ENCODE assay signal across 17 mouse cellular contexts in genomic region chr6:99884755-99885154, GRCm38 (mm10).
DNase-seq lines count a peak whose midpoint lies in the region; ATAC-seq and TF ChIP-seq lines count a peak whose summit lies in the region.
"Had no signal": no experiment of that assay in that cellular context is flagged by ENCODE, and none has a peak within 500 bp of the region (broad histone marks: within the 10 kb centered on the region; RNA-seq: fewer than 3 reads in every experiment).

No protein-coding gene starts in this region.

- TF ChIP-seq EP300 in CH12.LX (IDR thresholded peaks at IDR 0.05; ENCODE audit: low read length), result no peak

- peak overlapping the region; percentile 37; the same call in 1 of the 2 replicates for H3K27ac ChIP-seq in heart, embryonic 10.5 days
- H3K27ac ChIP-seq in CH12.LX (ENCODE audit: insufficient read depth, low read depth), result no peak overlapping the region
- no peak overlapping the region for H3K27ac ChIP-seq in embryonic facial prominence, embryonic 10.5 days (replicated peaks)
- 0 out of 2 replicates have a peak overlapping the region, but pooled peaks have one; percentile 7 for H3K27ac ChIP-seq in limb, embryonic 15.5 days
- H3K27ac ChIP-seq: hindbrain, embryonic 12.5 days; limb, embryonic 13.5 days; stomach, embryonic 15.5 days had no signal

- no peaks in the 10 kb centered on the region for H3K36me3 ChIP-seq in heart, embryonic 10.5 days
- H3K36me3 ChIP-seq in CH12.LX (replicated peaks in 1 of 2; ENCODE audit: control insufficient read depth in 1 of 2, insufficient read depth in 1 of 2, low read length in 1 of 2), result no peaks in the 10 kb centered on the region
- no peaks in the 10 kb centered on the region for H3K36me3 ChIP-seq in embryonic facial prominence, embryonic 10.5 days (replicated peaks)
- H3K36me3 ChIP-seq in limb, embryonic 15.5 days, result no peaks in the 10 kb centered on the region
- H3K36me3 ChIP-seq: hindbrain, embryonic 12.5 days; limb, embryonic 13.5 days; stomach, embryonic 15.5 days had no signal

- no peak overlapping the region for H3K4me2 ChIP-seq in CH12.LX (ENCODE audit: insufficient read depth, low read depth, poor library complexity, severe bottlenecking)
- no peak overlapping the region for H3K4me2 ChIP-seq in limb, embryonic 15.5 days
- H3K4me2 ChIP-seq: hindbrain, embryonic 12.5 days; limb, embryonic 13.5 days; stomach, embryonic 15.5 days had no signal

- peaks cover 65% of the 10 kb centered on the region; the same call in 1 of the 2 replicates for H3K27me3 ChIP-seq in heart, embryonic 10.5 days (ENCODE audit: insufficient read depth, poor library complexity, severe bottlenecking)
- H3K27me3 ChIP-seq in CH12.LX (replicated peaks), result peaks cover 2% of the 10 kb centered on the region
- peaks cover 91% of the 10 kb centered on the region for H3K27me3 ChIP-seq in embryonic facial prominence, embryonic 10.5 days (replicated peaks; ENCODE audit: low read depth, poor library complexity, severe bottlenecking)
- H3K27me3 ChIP-seq in limb, embryonic 15.5 days, result peaks cover 23% of the 10 kb centered on the region; the same call in 1 of the 2 replicates

- no peak overlapping the region for H3K4me3 ChIP-seq in heart, embryonic 10.5 days
- H3K4me3 ChIP-seq in CH12.LX (replicated peaks in 1 of 3; ENCODE audit: low read depth in 2 of 3, low read length in 2 of 3, poor library complexity in 1 of 3), result no peak overlapping the region
- no peak overlapping the region for H3K4me3 ChIP-seq in embryonic facial prominence, embryonic 10.5 days
- H3K4me3 ChIP-seq in limb, embryonic 15.5 days, result no peak overlapping the region
- H3K4me3 ChIP-seq: hindbrain, embryonic 12.5 days; limb, embryonic 13.5 days; megakaryocyte, embryonic 14.5 days; stomach, embryonic 15.5 days had no signal

- intact Hi-C loops in left cerebral cortex, postnatal 25 days (cut with DNase I), result no loop called here

- TF ChIP-seq RAD21 in CH12.LX (IDR thresholded peaks at IDR 0.05; ENCODE audit: low read depth, low read length), result no peak

- 4% methylated on average over 7 of the region's 7 CpGs for WGBS in heart, embryonic 10.5 days
- WGBS in embryonic facial prominence, embryonic 10.5 days, result 3% methylated on average over 7 of the region's 7 CpGs
- 11% methylated on average over 7 of the region's 7 CpGs for WGBS in limb, embryonic 15.5 days

- TF ChIP-seq POLR2A in CH12.LX (IDR thresholded peaks at IDR 0.05; ENCODE audit: low read depth, low read length), result no peak

- H3K9me3 ChIP-seq in heart, embryonic 10.5 days, result no peaks in the 10 kb centered on the region
- H3K9me3 ChIP-seq in CH12.LX (replicated peaks; ENCODE audit: low read length), result no peaks in the 10 kb centered on the region
- H3K9me3 ChIP-seq in embryonic facial prominence, embryonic 10.5 days, result no peaks in the 10 kb centered on the region
- no peaks in the 10 kb centered on the region for H3K9me3 ChIP-seq in limb, embryonic 15.5 days
- H3K9me3 ChIP-seq: hindbrain, embryonic 12.5 days; limb, embryonic 13.5 days; megakaryocyte, embryonic 14.5 days; stomach, embryonic 15.5 days had no signal

- in situ Hi-C loops in CH12.LX (cut with MboI; ENCODE audit: low pct_ligation_motif_present, low pct_unique_long_range_greater_than_20kb, low sequenced_read_pairs), result no loop called here

- no peak for DNase-seq in heart, embryonic 10.5 days (ENCODE audit: low spot score)
- DNase-seq in heart, adult 8-10 months (ENCODE audit: low spot score), result no peak
- DNase-seq in CH12.LX (ENCODE audit: extremely low read depth), result no peak
- peak; percentile 70 for DNase-seq in embryonic facial prominence, embryonic 10.5 days (ENCODE audit: low spot score)
- no peak for DNase-seq in left cerebral cortex, postnatal 25 days (ENCODE audit: low spot score in 2 of 2)
- DNase-seq in MN1 (ENCODE audit: low spot score), result no peak
- DNase-seq in thymus, postnatal 0 days (ENCODE audit: low spot score), result no peak
- DNase-seq: adrenal gland, adult 2 months; gastrocnemius, postnatal 10 days; kidney, adult 9 months; lung, adult 2 months; thymus, postnatal 36 days had no signal

- H3K4me1 ChIP-seq in heart, embryonic 10.5 days, result peaks cover 28% of the 10 kb centered on the region
- peaks cover 0 to 23% of the 10 kb centered on the region in 2 experiments; a peak in 2 of 4 replicates for H3K4me1 ChIP-seq in CH12.LX (ENCODE audit: control insufficient read depth in 1 of 2, insufficient read depth in 2 of 2)
- peaks cover 52% of the 10 kb centered on the region for H3K4me1 ChIP-seq in embryonic facial prominence, embryonic 10.5 days
- H3K4me1 ChIP-seq in limb, embryonic 15.5 days, result peaks cover 32% of the 10 kb centered on the region
- H3K4me1 ChIP-seq: megakaryocyte, embryonic 14.5 days had no signal

- no peak overlapping the region for H3K9ac ChIP-seq in CH12.LX (ENCODE audit: insufficient read depth, low read depth)
- H3K9ac ChIP-seq in limb, embryonic 15.5 days, result no peak overlapping the region
- H3K9ac ChIP-seq: hindbrain, embryonic 12.5 days; limb, embryonic 13.5 days; stomach, embryonic 15.5 days had no signal

- TF ChIP-seq CTCF in CH12.LX (conservative IDR thresholded peaks at IDR 0.05 in 1 of 2, IDR thresholded peaks at IDR 0.05 in 1 of 2; ENCODE audit: low read depth in 2 of 2, low read length in 2 of 2), result no peak

- no peaks in the 10 kb centered on the region for H3K79me2 ChIP-seq in CH12.LX (replicated peaks; ENCODE audit: control insufficient read depth, extremely low read depth, insufficient read depth, poor library complexity, severe bottlenecking)

- dilution Hi-C loops in CH12.LX (cut with MboI; ENCODE audit: extremely low pct_ligation_motif_present, extremely low pct_unique_long_range_greater_than_20kb, low sequenced_read_pairs), result no loop called here

- no peak for ATAC-seq in limb, embryonic 15.5 days (ENCODE audit: insufficient number of reproducible peaks, low FRiP score, low TSS enrichment, low read depth)

TF ChIP-seq in CH12.LX, 34 proteins besides CTCF, POLR2A, EP300 and RAD21:
- TF ChIP-seq TBP (conservative IDR thresholded peaks at IDR 0.05; ENCODE audit: low read depth, low read length) (no peak), BHLHE40 (IDR thresholded peaks at IDR 0.05; ENCODE audit: low read depth, low read length) (peak; percentile 33; the same call in 1 of the 2 replicates), MAFK (IDR thresholded peaks at IDR 0.05; ENCODE audit: insufficient replicate concordance, low read length) (no peak), JUN (IDR thresholded peaks at IDR 0.05; ENCODE audit: insufficient read depth, low read depth, low read length) (no peak)

Comparison
In these comparisons a context has a peak if more than half of its experiments do, and no peak if none do; other contexts are left out.
1. H3K27ac ChIP-seq: peak in heart, embryonic 10.5 days (single experiment) and limb, embryonic 15.5 days (single experiment); none in CH12.LX (single experiment) and embryonic facial prominence, embryonic 10.5 days (single experiment).